Mouse (Mus musculus) layer of hippocampus, adult 9-11 months (tissue): Measurements from ENCODE around the gene Foxk1.
A peak's percentile ranks its signal among the peaks of the same experiment; 100 is the strongest.

ENCODE experiments used
- DNase-seq: peaks from one replicate; pipeline ENCODE4 v3.0.0; 2022

Gene Foxk1

GRCm38 (mm10) chr5:142391691-142392090 is 9.6 kb upstream of the Foxk1 start:
- DNase-seq, result no peak

GRCm38 (mm10) chr5:142394602-142395252 is 6.6 kb upstream of the Foxk1 start:
- no peak for DNase-seq

DNA sequence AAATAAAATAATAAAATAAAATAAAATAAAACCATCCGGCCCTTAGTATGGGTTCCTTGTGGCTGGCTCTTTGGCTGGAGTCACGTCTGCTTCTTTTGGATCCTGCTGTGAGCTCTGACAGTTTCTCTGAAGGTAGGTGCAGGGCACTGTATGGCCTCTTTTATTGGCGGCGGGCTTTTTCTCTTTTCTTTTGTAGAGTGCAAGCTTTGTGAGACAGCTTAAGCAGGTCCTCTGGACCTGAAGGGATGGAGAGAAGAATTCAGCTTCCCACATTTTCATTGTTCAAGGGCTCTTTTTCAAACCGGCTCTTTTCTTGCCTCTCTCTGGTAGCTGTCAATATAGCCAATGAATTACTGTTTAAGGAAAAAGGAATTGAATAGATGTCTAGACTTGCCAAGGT is 5.4 kb upstream of the Foxk1 start:
- DNase-seq, result no peak

GRCm38 (mm10) chr5:142400181-142400883 is 965 bp upstream of the Foxk1 start:
- no peak for DNase-seq

DNA sequence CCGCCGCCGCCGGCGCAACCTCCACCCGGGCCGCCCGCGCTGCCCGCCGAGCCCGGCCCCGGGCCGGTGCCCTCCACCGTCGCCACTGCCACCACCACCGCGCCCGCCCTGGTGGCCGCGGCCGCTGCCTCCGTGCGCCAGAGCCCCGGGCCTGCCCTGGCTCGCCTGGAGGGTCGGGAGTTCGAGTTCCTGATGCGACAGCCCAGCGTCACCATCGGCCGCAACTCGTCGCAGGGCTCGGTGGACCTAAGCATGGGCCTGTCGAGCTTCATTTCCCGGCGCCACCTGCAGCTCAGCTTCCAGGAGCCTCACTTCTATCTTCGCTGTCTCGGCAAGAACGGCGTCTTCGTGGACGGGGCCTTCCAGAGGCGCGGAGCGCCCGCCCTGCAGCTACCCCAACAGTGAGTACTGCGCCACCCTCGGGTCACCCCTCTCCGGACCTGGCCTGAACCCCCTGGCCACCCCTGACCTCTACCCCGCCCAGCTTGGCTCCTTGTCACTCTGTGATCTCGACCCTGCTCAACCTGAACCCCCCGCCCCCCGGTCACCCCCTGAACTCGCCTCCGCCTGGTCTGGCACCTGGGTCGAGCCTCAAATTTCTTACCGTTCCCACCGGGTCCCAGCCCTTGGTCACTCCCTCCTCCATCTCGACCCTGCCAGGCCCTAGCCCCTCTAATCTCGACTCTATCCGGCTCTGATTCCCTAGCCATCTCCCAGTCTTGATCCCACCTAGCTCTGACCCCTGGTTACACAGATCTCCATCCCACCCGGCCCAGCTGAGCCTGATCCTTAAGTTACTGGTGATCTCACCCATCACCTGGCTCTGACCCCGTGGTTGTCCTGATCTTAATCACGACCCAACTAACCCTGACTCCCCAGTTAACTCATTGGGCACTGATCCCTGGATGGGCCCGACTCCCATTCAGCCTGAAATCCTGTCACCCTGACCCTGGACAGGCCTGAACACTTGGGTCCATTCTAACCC is 636 bp downstream of the Foxk1 start:
- DNase-seq, result no peak

DNA sequence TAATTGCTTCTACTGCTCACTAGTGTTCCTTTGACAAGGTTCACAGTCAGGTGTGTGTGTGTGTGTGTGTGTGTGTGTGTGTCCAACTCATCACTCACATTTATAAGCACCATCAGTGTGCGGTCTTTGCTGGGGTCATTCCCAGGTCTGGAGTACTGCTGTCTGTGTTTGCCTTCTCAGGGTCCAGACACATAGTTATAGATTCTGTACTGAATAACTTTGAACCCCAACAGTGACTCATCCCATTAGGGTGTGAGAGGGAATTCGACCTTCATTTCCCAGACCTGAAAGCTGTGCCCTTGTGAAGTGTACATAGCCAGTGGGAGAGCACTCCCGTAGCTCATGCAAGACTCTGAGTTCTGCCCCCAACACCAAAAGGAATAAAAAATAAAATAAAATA is 2.4 kb downstream of the Foxk1 start:
- DNase-seq, result no peak

DNA sequence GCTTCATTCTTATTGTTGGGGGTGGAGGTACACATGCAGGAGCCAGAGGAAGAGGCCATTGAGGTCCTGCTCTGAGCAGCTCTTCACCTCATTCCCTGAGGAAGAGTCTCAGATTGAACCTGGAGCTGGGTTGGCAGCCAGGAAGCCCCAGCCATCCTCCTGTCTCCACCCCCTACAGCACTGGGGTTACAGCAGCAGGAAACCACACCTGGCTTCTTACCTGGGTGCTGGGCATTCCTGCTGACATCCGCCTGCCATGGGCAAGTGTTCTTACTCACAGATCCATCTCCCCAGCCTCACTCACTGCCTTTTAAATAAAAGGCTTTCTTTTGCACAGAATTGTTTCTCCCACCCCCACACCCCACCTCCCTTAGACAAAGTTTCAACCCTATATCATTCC is 3.0 kb downstream of the Foxk1 start:
- no peak for DNase-seq

- DNase-seq, result peak; percentile 54
Observed at GRCm38 (mm10) chr5:142405426-142405825, 4.1 kb downstream of the Foxk1 start.

DNA sequence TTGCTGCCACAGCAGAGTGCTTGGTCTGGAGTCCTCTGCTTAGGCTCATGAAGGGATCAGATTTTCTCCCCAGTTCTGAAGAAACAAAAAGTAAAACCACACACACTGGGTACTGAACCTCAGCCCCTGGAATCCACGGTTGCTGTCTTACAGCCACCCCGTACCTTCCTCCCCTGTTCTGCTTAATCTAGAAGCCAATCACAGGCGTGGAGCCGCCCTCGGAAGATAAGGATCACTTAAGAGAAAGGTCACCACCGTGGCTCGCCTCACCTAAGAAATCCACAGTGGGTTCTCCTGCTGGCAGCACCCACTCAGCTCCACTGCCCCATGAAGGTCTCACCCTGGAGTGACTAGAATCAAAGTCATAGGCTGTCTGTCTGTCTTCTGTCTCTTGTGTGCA is 5.1 kb downstream of the Foxk1 start:
- no peak for DNase-seq

GRCm38 (mm10) chr5:142406937-142407336 is 5.6 kb downstream of the Foxk1 start:
- DNase-seq, result no peak

GRCm38 (mm10) chr5:142407381-142407780 is 6.1 kb downstream of the Foxk1 start:
- DNase-seq, result no peak

- no peak for DNase-seq
Observed at GRCm38 (mm10) chr5:142409169-142409568, 7.9 kb downstream of the Foxk1 start.

GRCm38 (mm10) chr5:142410348-142410747 is 9.1 kb downstream of the Foxk1 start:
- no peak for DNase-seq

GRCm38 (mm10) chr5:142412678-142413385 is 11.5 kb downstream of the Foxk1 start:
- DNase-seq, result no peak

- no peak for DNase-seq
Observed at GRCm38 (mm10) chr5:142413723-142414445, 12.6 kb downstream of the Foxk1 start.

DNA sequence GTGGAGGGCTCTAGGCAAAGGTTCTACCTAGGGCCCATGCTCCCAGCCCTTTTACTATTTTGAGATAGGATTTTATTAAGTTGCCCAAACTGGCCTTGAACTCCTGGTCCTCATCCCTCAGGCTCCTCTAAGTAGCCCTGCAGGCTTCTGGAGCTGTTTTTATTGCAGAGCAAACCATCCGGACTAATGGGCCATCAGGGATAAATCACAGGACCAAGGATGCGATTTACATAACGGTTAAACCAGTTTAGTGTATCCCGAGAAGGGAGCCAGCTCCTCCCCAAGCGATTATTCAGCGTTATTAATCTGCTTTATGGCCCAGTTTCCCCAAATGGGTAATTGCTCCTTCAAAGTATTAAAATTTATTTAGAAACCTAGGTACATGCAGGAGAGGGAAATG is 14.1 kb downstream of the Foxk1 start:
- DNase-seq, result no peak

GRCm38 (mm10) chr5:142416070-142416775 is 14.9 kb downstream of the Foxk1 start:
- no peak for DNase-seq

DNA sequence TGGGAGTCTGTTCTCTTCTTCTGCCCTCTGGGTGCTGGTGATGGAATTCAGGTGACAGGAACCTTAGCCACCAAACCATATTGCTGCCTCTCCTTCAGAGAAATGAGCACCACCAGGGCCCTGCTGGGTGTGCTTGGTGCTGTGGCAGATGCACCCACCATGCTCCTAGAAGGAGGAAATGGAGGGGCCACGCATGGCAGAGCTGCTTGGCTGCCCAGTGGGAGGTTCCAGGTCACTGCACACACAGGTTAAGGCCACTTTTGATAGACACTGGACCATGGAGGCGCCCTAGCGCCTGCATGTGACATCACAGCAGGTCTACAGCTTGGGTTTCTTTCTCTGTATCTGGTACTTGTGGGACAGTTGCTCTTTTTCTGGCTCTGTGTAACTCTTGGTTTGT is 15.8 kb downstream of the Foxk1 start:
- no peak for DNase-seq

- DNase-seq, result no peak
Observed at GRCm38 (mm10) chr5:142417876-142418275, 16.6 kb downstream of the Foxk1 start.

- no peak for DNase-seq
Observed at GRCm38 (mm10) chr5:142418419-142418818, 17.1 kb downstream of the Foxk1 start.

DNA sequence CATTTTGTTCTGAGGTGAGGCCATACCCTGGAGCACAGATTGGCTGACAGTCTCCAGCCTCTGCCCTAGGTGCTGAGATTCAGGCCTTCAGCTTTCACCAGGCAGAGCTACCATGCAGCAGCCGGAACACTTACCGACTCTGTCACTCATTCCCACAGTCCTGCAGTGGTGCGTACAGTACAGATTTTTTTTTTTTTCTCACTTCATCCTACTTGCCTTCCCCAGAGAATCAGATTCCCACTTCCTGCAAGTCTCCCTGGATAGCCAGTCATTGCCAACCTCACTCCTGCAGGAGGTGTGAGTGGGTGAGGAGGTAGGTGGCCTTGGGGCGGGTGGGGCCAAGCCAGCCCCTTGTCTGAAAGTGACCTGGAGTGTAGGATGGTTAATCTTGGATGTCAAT is 19.0 kb downstream of the Foxk1 start:
- no peak for DNase-seq

DNA sequence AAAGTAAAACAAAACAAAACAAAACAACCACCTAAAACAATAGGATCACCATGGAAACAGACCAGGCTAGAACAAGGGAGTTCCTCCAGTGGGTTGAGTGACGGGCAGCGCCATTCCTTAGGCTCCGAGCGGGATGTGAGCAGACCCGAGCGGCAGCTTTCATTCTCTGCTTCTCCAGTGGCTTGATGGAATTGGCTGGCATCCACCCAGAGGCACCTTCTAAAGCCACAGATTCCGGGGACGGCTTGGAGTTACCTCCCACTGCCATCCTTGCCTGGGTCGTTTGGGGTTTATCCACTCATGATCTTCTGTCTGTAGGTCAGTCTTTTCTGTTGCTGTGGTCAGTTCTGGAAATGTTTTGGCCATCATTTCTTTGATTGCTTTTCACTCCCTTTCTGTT is 19.6 kb downstream of the Foxk1 start:
- no peak for DNase-seq
